Mouse (Mus musculus): ENCODE results near the gene Rps6kl1. TPM values are rescaled to one million over a fixed set of nuclear protein-coding genes. Genes with fewer than 3 reads are reported as not detected.

Gene Rps6kl1
- polyA plus RNA-seq (2015; fragmentation: Illumina TruSeq; extraction: RNeasy Lipid Tissue Mini Kit (QIAGEN cat#74804); ENCODE audit: insufficient read depth, low replicate concordance): 0.26 TPM

GRCm38 (mm10) chr12:85151002-85151774, at the start of gene Rps6kl1:
Gene Rps6kl1, minus strand, starts transcription at chr12:85151264.

GRCm38 (mm10) chr12:85177740-85178239, 26.7 kb upstream of the Rps6kl1 start, which contains the start of gene Pgf:
Gene Pgf, minus strand, starts transcription at chr12:85177790.

GRCm38 (mm10) chr12:85110698-85111592, 40.1 kb downstream of the Rps6kl1 start, which contains the start of the genes Prox2 and Dlst:
Gene Prox2, minus strand, starts transcription at chr12:85110759.
Gene Dlst, plus strand, starts transcription at chr12:85110833.

Other genes starting within 250 kb of the Rps6kl1 start
- gene Fcf1, start 180.4 kb downstream of the Rps6kl1 start, polyA plus RNA-seq (2015; fragmentation: Illumina TruSeq; extraction: RNeasy Lipid Tissue Mini Kit (QIAGEN cat#74804); ENCODE audit: insufficient read depth, low replicate concordance): 152 TPM
- gene Arel1, start 180.4 kb downstream of the Rps6kl1 start, polyA plus RNA-seq (2015; fragmentation: Illumina TruSeq; extraction: RNeasy Lipid Tissue Mini Kit (QIAGEN cat#74804); ENCODE audit: insufficient read depth, low replicate concordance): 43.3 TPM
- gene Ylpm1, start 154.9 kb downstream of the Rps6kl1 start, polyA plus RNA-seq (2015; fragmentation: Illumina TruSeq; extraction: RNeasy Lipid Tissue Mini Kit (QIAGEN cat#74804); ENCODE audit: insufficient read depth, low replicate concordance): 76.5 TPM
- gene Prox2, start 40.5 kb downstream of the Rps6kl1 start, polyA plus RNA-seq (2015; fragmentation: Illumina TruSeq; extraction: RNeasy Lipid Tissue Mini Kit (QIAGEN cat#74804); ENCODE audit: insufficient read depth, low replicate concordance): 3.4 TPM
- gene Dlst, start 40.4 kb downstream of the Rps6kl1 start, polyA plus RNA-seq (2015; fragmentation: Illumina TruSeq; extraction: RNeasy Lipid Tissue Mini Kit (QIAGEN cat#74804); ENCODE audit: insufficient read depth, low replicate concordance): 173 TPM
- 0.91 TPM for gene Pgf, start 26.5 kb upstream of the Rps6kl1 start, polyA plus RNA-seq (2015; fragmentation: Illumina TruSeq; extraction: RNeasy Lipid Tissue Mini Kit (QIAGEN cat#74804); ENCODE audit: insufficient read depth, low replicate concordance)
- 21.5 TPM for gene Eif2b2, start 68.2 kb upstream of the Rps6kl1 start, polyA plus RNA-seq (2015; fragmentation: Illumina TruSeq; extraction: RNeasy Lipid Tissue Mini Kit (QIAGEN cat#74804); ENCODE audit: insufficient read depth, low replicate concordance)
- 14.4 TPM for gene Mlh3, start 119.3 kb upstream of the Rps6kl1 start, polyA plus RNA-seq (2015; fragmentation: Illumina TruSeq; extraction: RNeasy Lipid Tissue Mini Kit (QIAGEN cat#74804); ENCODE audit: insufficient read depth, low replicate concordance)
- gene Acyp1, start 137.2 kb upstream of the Rps6kl1 start, polyA plus RNA-seq (2015; fragmentation: Illumina TruSeq; extraction: RNeasy Lipid Tissue Mini Kit (QIAGEN cat#74804); ENCODE audit: insufficient read depth, low replicate concordance): 24.8 TPM
- 0.76 TPM for gene Zc2hc1c, start 137.3 kb upstream of the Rps6kl1 start, polyA plus RNA-seq (2015; fragmentation: Illumina TruSeq; extraction: RNeasy Lipid Tissue Mini Kit (QIAGEN cat#74804); ENCODE audit: insufficient read depth, low replicate concordance)
- 68.6 TPM for gene Nek9, start 188.1 kb upstream of the Rps6kl1 start, polyA plus RNA-seq (2015; fragmentation: Illumina TruSeq; extraction: RNeasy Lipid Tissue Mini Kit (QIAGEN cat#74804); ENCODE audit: insufficient read depth, low replicate concordance)
- 257 TPM for gene Tmed10, start 223.6 kb upstream of the Rps6kl1 start, polyA plus RNA-seq (2015; fragmentation: Illumina TruSeq; extraction: RNeasy Lipid Tissue Mini Kit (QIAGEN cat#74804); ENCODE audit: insufficient read depth, low replicate concordance)

Data from spleen, adult 10 weeks (tissue).